Mouse (Mus musculus) intestine, embryonic 16.5 days (tissue): ENCODE data around the gene Slc18b1. TPM values are rescaled to one million over a fixed set of nuclear protein-coding genes. Genes with fewer than 3 reads are reported as not detected.

ENCODE experiments used
- ATAC-seq: fragments of 200-750 bp; cut with Nextera tagmentation; 2 replicates; pipeline ENCODE4 v1.8.0; 2017; ENCODE audit warnings: moderate TSS enrichment, moderate library complexity
- H3K27ac ChIP-seq: fragments of 300-500 bp; sonication (generic); 2 replicates; pipeline ENCODE4 v1.5.1; 2014; ENCODE audit warnings: mild to moderate bottlenecking, low read length
- H3K27me3 ChIP-seq: fragments of 300-500 bp; sonication (generic); replicated peaks from 2 replicates; pipeline ENCODE4 v1.6.1; 2014; ENCODE audit warnings: low read length, control low read depth, mixed read lengths; ENCODE audit not compliant: control insufficient read depth, insufficient read depth
- H3K36me3 ChIP-seq: fragments of 300-500 bp; sonication (generic); 2 replicates; pipeline ENCODE4 v1.6.1; 2014; ENCODE audit warnings: low read length, control low read depth; ENCODE audit not compliant: control insufficient read depth, insufficient read depth
- H3K4me1 ChIP-seq: fragments of 300-500 bp; sonication (generic); 2 replicates; pipeline ENCODE4 v1.6.1; 2014; ENCODE audit warnings: low read length, control low read depth, mixed read lengths; ENCODE audit not compliant: control insufficient read depth, insufficient read depth
- H3K4me2 ChIP-seq: fragments of 300-500 bp; sonication (generic); 2 replicates; pipeline ENCODE4 v1.6.1; 2014; ENCODE audit warnings: low read depth, low read length, control low read depth
- H3K4me3 ChIP-seq: fragments of 300-500 bp; sonication (generic); 2 replicates; pipeline ENCODE4 v1.5.1; 2014; ENCODE audit warnings: mild to moderate bottlenecking, low read length
- H3K9ac ChIP-seq: fragments of 300-500 bp; sonication (generic); 2 replicates; pipeline ENCODE4 v1.6.1; 2014; ENCODE audit warnings: low read depth, low read length
- H3K9me3 ChIP-seq: fragments of 300-500 bp; sonication (generic); 2 replicates; pipeline ENCODE4 v1.6.1; 2016; ENCODE audit warnings: low read length, control low read depth; ENCODE audit not compliant: control insufficient read depth
- WGBS: fragments of 180-500 bp; shearing (Covaris S2); extraction: QIAGEN DNeasy Blood & Tissue Kit; methylation state at CpG from one replicate; pipeline ENCODE4 v1.1.7; 2014; 5-methylcytosine and 5-hydroxymethylcytosine counted together
- polyA plus RNA-seq: library from polyadenylated mRNA; unstranded; fragments of >200 nt; fragmentation: Nextera tagmentation; extraction: Ambion mirVana; gene quantifications from 2 replicates; pipeline ENCODE4 v1.2.1, GENCODE M21; 2015

The Slc18b1 gene
- 21.2 and 21.4 TPM in 2 replicates for polyA plus RNA-seq

DNA sequence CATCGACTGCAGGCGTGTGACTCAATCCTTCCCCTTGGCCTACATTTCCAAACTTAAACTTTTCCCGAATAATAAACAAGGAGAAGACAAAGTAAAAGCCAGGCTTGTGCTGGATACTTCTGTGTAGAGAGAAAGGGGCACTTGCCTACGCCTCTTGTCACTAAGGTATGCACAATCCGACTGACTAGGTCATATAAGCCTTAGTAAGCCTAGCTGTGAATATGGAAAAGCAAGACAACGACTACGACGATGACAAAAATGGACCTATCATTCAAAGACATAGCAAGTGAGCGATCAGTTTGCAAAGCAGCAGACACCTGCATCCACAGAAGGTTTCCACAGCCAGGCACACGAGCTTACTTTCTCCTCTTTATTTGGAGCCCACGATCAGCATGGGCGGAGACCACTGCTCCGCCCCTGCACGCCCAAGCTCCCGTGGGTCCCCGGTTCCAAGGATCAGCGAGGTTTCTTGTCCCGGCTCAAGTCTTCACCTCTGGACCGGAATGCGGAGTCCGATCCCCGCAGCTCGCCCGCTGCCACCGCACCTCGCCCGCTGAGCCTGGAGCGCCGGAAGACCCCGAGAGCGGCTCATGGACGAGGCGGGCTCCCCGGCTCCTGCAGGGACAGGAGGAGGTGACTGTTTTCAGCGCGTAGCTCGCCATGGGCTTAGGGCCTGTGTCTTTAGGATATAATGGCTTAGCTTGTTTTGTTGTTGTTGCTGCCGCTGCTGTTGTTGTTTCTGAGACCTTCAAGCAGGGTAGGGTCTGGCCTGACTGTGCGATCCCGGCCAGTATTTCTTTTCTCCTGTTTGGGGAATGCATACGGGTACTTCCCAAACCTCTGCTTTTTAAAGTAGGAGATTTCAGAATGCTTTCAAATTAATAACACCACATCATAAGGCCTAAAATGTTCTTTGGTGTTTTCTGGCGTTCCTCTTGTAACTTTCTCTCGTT is at the start of gene Slc18b1:
Slc18b1 (plus strand) TSS at position 436 of the 953 bp plus-strand sequence.
- H3K9ac ChIP-seq: peak within 1 kb of the TSS; percentile 91
- H3K27ac ChIP-seq: peak within 1 kb of the TSS; percentile 71
- no peaks in the 10 kb centered on the region for H3K27me3 ChIP-seq
- peak within 1 kb of the TSS; percentile 66 for H3K4me2 ChIP-seq
- WGBS: 6% methylated on average over 43 of the region's 43 CpGs
- H3K36me3 ChIP-seq: no peaks in the 10 kb centered on the region
- H3K4me1 ChIP-seq: peaks cover 10% of the 10 kb centered on the region
- H3K9me3 ChIP-seq: no peaks in the 10 kb centered on the region
- peak; percentile 71 for ATAC-seq
- peak within 1 kb of the TSS; percentile 83 for H3K4me3 ChIP-seq

DNA sequence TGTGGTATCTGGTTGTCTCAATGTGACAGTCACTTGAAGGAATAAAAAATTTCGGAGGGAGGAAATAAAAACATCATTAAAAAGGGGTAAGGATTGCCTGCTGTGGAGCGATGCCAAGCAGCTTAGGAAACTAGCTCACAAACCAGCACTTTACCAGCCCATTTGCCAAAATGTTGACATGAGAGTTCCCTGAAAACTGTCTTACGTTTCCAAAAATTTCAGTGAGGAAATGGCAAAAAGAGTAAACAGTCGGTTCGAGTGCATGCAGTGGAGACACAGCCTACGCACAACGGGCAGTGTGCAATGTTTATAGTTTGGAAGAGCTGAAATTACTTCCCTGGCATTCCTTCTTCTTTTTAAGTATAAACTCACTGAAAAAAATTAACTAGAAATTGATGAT is 42.6 kb upstream of the Slc18b1 start:
- no peak overlapping the region for H3K4me3 ChIP-seq
- no peak overlapping the region for H3K9ac ChIP-seq
- no peaks in the 10 kb centered on the region for H3K9me3 ChIP-seq
- H3K36me3 ChIP-seq: no peaks in the 10 kb centered on the region
- no peak overlapping the region for H3K27ac ChIP-seq
- ATAC-seq: no peak
- H3K4me1 ChIP-seq: no peaks in the 10 kb centered on the region
- WGBS: 54% methylated on average over 7 of the region's 7 CpGs
- no peaks in the 10 kb centered on the region for H3K27me3 ChIP-seq
- H3K4me2 ChIP-seq: no peak overlapping the region

DNA sequence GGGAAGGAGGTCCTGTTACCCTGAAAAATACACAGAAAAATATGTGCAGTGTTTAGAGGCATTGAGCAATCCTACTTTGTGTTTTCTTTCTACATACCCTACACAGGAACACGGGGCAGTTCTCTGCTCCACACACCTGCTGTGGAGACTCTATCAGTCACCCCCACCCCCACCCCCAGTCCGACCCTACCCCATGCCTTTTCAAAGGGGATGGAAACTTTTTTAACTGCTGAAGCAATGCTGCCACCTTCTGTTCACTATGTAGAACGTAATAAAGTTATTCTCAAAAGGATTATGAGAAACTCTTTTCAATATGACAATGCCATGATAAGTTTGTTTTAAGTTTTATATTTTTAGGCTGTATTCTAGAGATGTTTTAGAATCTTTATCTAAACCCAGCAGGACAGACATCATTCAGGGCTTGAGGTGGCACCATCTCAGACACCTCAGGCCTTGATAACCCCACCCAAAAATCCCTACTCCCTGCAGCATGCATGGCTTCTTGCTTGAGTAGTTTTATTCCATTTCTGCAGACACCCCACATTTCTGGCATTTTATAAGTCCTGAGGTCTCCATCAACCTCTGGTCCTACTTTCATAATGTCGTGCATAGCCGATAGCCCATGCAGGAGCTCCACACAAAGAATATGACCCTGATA is 19.4 kb upstream of the Slc18b1 start:
- Histone ChIP-seq H3K4me1 (no peaks in the 10 kb centered on the region), H3K27me3 (no peaks in the 10 kb centered on the region), H3K4me3 (no peak overlapping the region), H3K9me3 (no peaks in the 10 kb centered on the region), H3K27ac (no peak overlapping the region), H3K4me2 (no peak overlapping the region), H3K9ac (no peak overlapping the region), H3K36me3 (no peaks in the 10 kb centered on the region)
- 32% methylated on average over 5 of the region's 5 CpGs for WGBS
- no peak for ATAC-seq

DNA sequence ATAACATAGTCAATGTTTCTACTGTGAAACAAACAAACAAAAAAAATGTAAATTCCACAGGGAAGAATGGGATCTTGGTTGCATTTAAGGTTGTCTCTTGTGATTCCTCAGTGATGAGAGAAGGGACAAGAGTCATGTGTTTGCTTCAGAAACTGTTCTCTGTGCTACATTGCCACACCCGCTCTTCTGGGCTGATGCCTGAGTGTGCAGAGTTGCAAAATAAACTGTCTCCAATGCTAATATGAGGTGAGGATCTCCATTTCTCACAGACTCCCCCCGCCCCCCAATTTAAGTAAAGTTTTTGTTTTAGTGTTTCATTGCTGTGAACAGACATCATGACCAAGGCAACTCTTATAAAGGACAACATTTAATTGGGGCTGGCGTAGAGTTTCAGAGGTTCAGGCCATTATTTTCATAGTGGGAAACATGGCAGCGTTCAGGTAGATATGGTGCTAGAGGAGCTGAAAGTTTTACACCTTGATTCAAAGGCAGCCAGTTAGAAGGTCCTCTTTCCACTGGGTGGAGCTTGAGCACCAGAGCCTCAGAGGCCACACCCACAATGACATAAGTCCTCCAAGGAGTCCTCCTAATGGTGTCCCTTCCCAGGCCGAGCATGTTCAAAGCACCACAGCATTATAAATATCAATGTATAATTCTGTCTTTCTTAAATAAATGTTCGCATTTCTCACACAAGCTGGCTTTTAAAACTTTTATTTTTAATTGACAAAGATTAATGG is 16.1 kb upstream of the Slc18b1 start:
- 77% methylated on average over 6 of the region's 6 CpGs for WGBS
- Histone ChIP-seq H3K27me3 (no peaks in the 10 kb centered on the region), H3K9me3 (no peaks in the 10 kb centered on the region), H3K4me3 (no peak overlapping the region), H3K4me2 (no peak overlapping the region), H3K9ac (no peak overlapping the region), H3K36me3 (peaks cover 16% of the 10 kb centered on the region; the same call in 1 of the 2 replicates), H3K4me1 (peaks cover 5% of the 10 kb centered on the region; the same call in 1 of the 2 replicates), H3K27ac (no peak overlapping the region)
- peak; percentile 47 for ATAC-seq

DNA sequence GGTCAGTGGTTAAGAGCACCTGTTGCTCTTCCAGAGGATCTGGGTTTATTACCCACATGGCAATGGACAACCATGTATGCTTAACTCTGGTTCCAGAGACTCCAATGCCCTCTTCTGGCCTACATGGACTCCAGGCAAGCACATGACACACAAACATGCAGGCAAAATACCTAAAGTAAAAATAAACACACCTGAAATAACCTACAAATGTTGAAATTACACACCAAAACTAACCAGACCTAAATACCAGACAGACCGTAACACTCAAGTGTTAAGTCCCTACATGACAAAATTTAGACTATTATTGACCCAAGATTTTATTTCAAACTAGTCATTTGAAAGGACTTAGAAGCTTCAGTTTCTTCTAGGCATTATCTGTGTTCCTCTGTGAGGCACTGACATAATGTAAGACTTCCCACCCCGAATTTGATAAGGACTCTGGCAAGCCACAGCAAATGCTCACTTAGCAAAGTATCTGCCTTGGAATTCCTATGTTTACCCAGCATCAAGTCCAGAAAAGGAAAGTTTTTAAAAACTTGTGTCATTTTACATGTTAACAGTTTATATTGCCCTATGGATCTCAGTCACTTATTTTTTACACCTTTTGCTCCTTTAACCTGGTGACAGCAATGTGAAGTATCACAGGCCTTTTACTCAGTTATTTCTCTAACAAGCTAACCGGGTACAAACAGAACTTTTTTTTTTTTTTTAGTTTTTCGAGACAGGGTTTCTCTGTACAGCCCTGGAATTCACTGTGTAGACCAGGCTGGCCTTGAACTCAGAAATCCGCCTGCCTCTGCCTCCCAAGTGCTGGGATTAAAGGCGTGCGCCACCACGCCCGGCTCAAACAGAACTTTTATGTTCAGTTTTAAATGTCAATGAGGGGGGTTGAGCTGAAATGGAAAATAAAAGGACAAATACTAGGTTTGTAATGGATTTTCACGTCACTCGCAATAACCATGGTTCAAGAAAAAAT is 14.7 kb upstream of the Slc18b1 start:
- no peak for ATAC-seq
- no peaks in the 10 kb centered on the region for H3K9me3 ChIP-seq
- WGBS: 76% methylated on average over 11 of the region's 11 CpGs

DNA sequence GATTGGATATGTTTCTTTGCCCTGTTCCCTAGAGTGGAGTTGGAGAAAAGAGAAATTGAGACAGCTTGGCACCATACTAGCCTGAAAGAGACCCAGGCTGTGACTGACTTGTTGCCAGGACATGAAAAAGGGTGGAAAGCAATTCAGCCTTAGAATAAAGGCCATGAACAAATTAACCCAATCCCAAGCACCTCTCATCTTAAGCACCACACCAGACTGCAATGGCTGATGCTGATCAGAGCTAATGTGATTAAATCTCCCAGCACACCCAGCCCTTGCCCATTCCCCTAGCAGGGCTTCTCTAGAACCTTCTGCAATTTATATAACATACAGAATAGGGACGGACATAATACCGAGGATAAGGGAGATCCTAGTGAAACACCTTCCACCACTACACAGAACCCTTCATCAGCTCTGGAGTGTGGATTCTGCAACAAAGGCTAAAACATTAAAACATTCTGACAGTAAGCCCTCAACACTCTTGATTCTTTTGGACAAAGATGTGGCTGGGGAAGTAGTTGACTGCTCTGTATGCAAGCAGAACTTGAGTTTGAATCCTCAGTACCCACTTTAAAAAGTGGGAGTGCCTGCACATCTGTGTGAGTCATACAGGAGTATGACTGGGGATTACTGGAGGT is 13.8 kb upstream of the Slc18b1 start:
- ATAC-seq: no peak
- peaks cover 10% of the 10 kb centered on the region; the same call in 1 of the 2 replicates for H3K4me1 ChIP-seq
- H3K27ac ChIP-seq: no peak overlapping the region
- no peak overlapping the region for H3K4me2 ChIP-seq
- peaks cover 16% of the 10 kb centered on the region; the same call in 1 of the 2 replicates for H3K36me3 ChIP-seq
- WGBS: 31% methylated on average over 2 of the region's 2 CpGs
- no peak overlapping the region for H3K9ac ChIP-seq
- H3K27me3 ChIP-seq: no peaks in the 10 kb centered on the region
- no peaks in the 10 kb centered on the region for H3K9me3 ChIP-seq
- H3K4me3 ChIP-seq: no peak overlapping the region

More for the DNA sequence above, 14.7 kb upstream of the Slc18b1 start:
- H3K27me3 ChIP-seq: no peaks in the 10 kb centered on the region
- peaks cover 16% of the 10 kb centered on the region; the same call in 1 of the 2 replicates for H3K36me3 ChIP-seq
- no peak overlapping the region for H3K27ac ChIP-seq
- no peak overlapping the region for H3K4me3 ChIP-seq
- H3K4me1 ChIP-seq: peaks cover 10% of the 10 kb centered on the region; the same call in 1 of the 2 replicates
- no peak overlapping the region for H3K9ac ChIP-seq
- no peak overlapping the region for H3K4me2 ChIP-seq

DNA sequence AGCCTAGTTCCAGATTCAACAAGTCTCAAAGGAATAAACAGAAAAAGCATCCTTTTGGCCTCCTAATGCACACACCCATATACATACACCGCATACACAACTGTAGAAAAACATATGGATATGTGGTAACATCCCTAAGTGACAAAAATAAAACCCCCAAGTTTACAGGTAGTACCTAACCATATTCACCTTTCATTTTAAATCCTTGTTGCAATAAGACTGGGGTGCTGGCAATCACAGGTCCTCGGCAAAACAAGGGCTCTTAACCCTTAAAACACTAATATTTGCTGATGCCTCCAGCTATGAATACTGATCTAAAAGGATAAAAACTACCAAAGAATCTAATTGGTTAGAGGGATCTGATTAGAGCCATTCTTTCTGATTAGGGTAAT is 13.3 kb upstream of the Slc18b1 start:
- Histone ChIP-seq H3K9ac (no peak overlapping the region), H3K27ac (no peak overlapping the region), H3K4me1 (peaks cover 10% of the 10 kb centered on the region; the same call in 1 of the 2 replicates), H3K4me3 (no peak overlapping the region), H3K4me2 (no peak overlapping the region), H3K36me3 (peaks cover 16% of the 10 kb centered on the region; the same call in 1 of the 2 replicates), H3K9me3 (no peaks in the 10 kb centered on the region), H3K27me3 (no peaks in the 10 kb centered on the region)
- WGBS: 36% methylated on average over 2 of the region's 2 CpGs
- no peak for ATAC-seq

DNA sequence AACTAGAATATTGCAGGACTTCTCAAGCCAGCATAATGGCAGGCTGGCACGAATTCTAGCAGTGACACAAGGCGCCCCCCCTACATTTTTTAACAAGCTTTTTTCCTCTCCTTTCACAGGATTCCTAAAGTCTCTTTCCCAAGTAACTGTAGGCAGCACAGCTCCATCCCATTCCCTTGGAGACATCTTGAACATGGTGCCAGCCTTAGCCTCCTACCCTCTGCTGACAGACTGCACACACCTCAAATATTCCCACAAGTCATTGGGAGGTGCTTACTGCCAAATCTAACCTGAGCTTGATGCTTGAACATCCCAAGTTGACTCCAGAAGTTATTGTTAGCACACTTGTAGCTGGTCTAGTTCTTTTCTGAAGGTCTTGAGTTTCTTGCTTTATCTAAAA is 12.7 kb upstream of the Slc18b1 start:
- Histone ChIP-seq H3K27me3 (no peaks in the 10 kb centered on the region), H3K4me3 (no peak overlapping the region), H3K9me3 (no peaks in the 10 kb centered on the region), H3K9ac (no peak overlapping the region), H3K4me2 (no peak overlapping the region), H3K36me3 (peaks cover 16% of the 10 kb centered on the region; the same call in 1 of the 2 replicates), H3K4me1 (peaks cover 10% of the 10 kb centered on the region; the same call in 1 of the 2 replicates), H3K27ac (no peak overlapping the region)
- no peak for ATAC-seq
- 54% methylated on average over 2 of the region's 2 CpGs for WGBS
